Mouse (Mus musculus): ENCODE data around the gene Hax1.

- TF ChIP-seq POLR2A (IDR thresholded peaks at IDR 0.05; ENCODE audit: low read depth, low read length), result no peak
- TF ChIP-seq CTCF (conservative IDR thresholded peaks at IDR 0.05; ENCODE audit: insufficient read depth, insufficient read length, low read depth, low read length), result no peak
These were observed 33.0 kb downstream of the Hax1 start for GRCm38 (mm10) chr3:89965557-89965956.

All from kidney, adult 2 months (tissue).